Mouse (Mus musculus): ENCODE results near the gene Lhx2. TPM values are rescaled to one million over a fixed set of nuclear protein-coding genes. Genes with fewer than 3 reads are reported as not detected.

Lhx2 gene
- polyA plus RNA-seq, 1 experiment from 2014 or later, result 37.1 TPM

- no peak for ATAC-seq
- H3K27me3 ChIP-seq (ENCODE audit: control insufficient read depth, insufficient read depth, low read depth, low read length), result no peaks in the 10 kb centered on the region
Observed at GRCm38 (mm10) chr2:38404007-38404596, 65.0 kb downstream of the Lhx2 start.

DNA sequence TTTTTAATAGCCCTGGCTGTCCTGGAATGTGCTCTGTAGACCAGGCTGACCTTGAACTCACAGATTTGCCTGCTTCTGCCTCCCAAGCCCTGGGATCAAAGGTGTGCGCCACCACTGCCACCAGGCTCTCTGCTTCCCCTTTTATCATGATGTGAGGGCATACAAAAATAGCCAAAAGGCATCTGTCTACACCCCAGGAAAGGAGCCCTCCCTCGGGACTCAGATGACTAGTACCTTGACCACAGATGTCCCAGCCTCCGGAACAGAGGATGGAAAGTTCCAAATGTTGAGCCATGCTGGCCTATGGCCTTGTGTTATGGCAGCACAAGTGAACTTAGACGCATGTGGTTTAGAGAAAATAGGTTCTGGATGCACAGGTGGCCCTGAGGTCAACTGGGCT is 66.3 kb downstream of the Lhx2 start:
- ATAC-seq, result no peak
- 87% methylated on average over 4 of the region's 4 CpGs for WGBS
- no peaks in the 10 kb centered on the region for H3K4me1 ChIP-seq (ENCODE audit: control insufficient read depth, insufficient read depth, low read length)
- H3K27me3 ChIP-seq (ENCODE audit: control insufficient read depth, insufficient read depth, low read depth, low read length), result no peaks in the 10 kb centered on the region
- no peak overlapping the region for H3K4me2 ChIP-seq (ENCODE audit: low read length)
- no peak overlapping the region for H3K27ac ChIP-seq (ENCODE audit: low read length)
- H3K4me3 ChIP-seq (ENCODE audit: low read depth, low read length), result no peak overlapping the region
- no peak overlapping the region for H3K9ac ChIP-seq (ENCODE audit: low read depth, low read length)
- H3K9me3 ChIP-seq (replicated peaks; ENCODE audit: control insufficient read depth, low read length, poor library complexity, severe bottlenecking), result no peaks in the 10 kb centered on the region
- H3K36me3 ChIP-seq (ENCODE audit: control insufficient read depth, insufficient read depth, low read length), result no peaks in the 10 kb centered on the region

More at GRCm38 (mm10) chr2:38404007-38404596, 65.0 kb downstream of the Lhx2 start:
- no peak overlapping the region for H3K4me3 ChIP-seq (ENCODE audit: low read depth, low read length)
- H3K4me2 ChIP-seq (ENCODE audit: low read length), result no peak overlapping the region
- H3K9me3 ChIP-seq (replicated peaks; ENCODE audit: control insufficient read depth, low read length, poor library complexity, severe bottlenecking), result no peaks in the 10 kb centered on the region
- H3K27ac ChIP-seq (ENCODE audit: low read length), result no peak overlapping the region
- no peaks in the 10 kb centered on the region for H3K4me1 ChIP-seq (ENCODE audit: control insufficient read depth, insufficient read depth, low read length)
- H3K36me3 ChIP-seq (ENCODE audit: control insufficient read depth, insufficient read depth, low read length), result no peaks in the 10 kb centered on the region
- 40% methylated on average over 10 of the region's 10 CpGs for WGBS
- no peak overlapping the region for H3K9ac ChIP-seq (ENCODE audit: low read depth, low read length)

DNA sequence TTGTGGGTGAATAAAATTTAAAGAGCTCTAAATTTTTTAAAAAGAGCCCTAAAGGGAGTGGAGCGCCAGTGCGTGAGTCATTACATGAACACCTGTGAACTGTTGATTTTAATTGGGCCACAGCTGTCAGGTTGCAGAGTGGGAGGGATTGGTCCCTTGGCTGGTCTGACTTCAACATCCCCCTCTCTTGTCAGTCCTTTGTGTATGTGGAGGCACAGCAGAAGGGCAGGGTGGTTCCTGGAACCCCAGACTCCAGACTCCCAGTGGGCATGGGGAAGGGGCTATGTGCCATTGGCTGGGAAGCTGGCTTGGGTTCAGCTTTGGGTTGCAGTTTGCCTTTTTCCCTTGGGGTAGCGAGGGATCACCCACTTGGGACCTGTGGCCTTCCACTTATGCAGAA is 70.2 kb downstream of the Lhx2 start:
- WGBS, result 84% methylated on average over 3 of the region's 3 CpGs
- H3K36me3 ChIP-seq (ENCODE audit: control insufficient read depth, insufficient read depth, low read length), result no peaks in the 10 kb centered on the region
- no peaks in the 10 kb centered on the region for H3K27me3 ChIP-seq (ENCODE audit: control insufficient read depth, insufficient read depth, low read depth, low read length)
- no peak overlapping the region for H3K27ac ChIP-seq (ENCODE audit: low read length)
- H3K9ac ChIP-seq (ENCODE audit: low read depth, low read length), result no peak overlapping the region
- H3K4me1 ChIP-seq (ENCODE audit: control insufficient read depth, insufficient read depth, low read length), result 0 out of 2 replicates have a peak, but pooled peaks cover 2% of the 10 kb centered on the region
- H3K4me3 ChIP-seq (ENCODE audit: low read depth, low read length), result no peak overlapping the region
- H3K9me3 ChIP-seq (replicated peaks; ENCODE audit: control insufficient read depth, low read length, poor library complexity, severe bottlenecking), result no peaks in the 10 kb centered on the region
- H3K4me2 ChIP-seq (ENCODE audit: low read length), result no peak overlapping the region
- ATAC-seq, result no peak

DNA sequence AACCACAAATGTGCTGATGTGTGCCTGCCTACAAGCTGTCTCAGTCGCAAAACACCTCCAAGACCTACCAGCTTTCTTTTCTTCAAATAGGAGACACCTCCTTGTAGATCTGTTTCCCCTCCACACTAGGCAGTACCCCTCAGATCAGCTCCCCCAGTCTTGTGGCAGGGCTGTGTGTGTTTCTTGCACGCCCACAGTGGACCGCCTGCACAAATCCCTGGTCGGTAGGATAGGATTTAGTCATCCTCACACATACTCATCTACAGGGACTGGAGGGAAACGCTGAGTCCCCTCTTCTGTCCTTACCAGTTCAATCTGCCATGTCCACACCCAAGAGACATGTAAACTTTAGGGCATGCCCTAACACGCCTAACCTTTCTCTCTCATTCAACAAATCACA is 71.1 kb downstream of the Lhx2 start:
- ATAC-seq, result no peak
- Histone ChIP-seq H3K27ac (ENCODE audit: low read length) (no peak overlapping the region), H3K9me3 (replicated peaks; ENCODE audit: control insufficient read depth, low read length, poor library complexity, severe bottlenecking) (no peaks in the 10 kb centered on the region), H3K9ac (ENCODE audit: low read depth, low read length) (no peak overlapping the region), H3K4me1 (ENCODE audit: control insufficient read depth, insufficient read depth, low read length) (0 out of 2 replicates have a peak, but pooled peaks cover 2% of the 10 kb centered on the region), H3K36me3 (ENCODE audit: control insufficient read depth, insufficient read depth, low read length) (no peaks in the 10 kb centered on the region), H3K27me3 (ENCODE audit: control insufficient read depth, insufficient read depth, low read depth, low read length) (no peaks in the 10 kb centered on the region), H3K4me2 (ENCODE audit: low read length) (no peak overlapping the region), H3K4me3 (ENCODE audit: low read depth, low read length) (no peak overlapping the region)
- 87% methylated on average over 6 of the region's 6 CpGs for WGBS

DNA sequence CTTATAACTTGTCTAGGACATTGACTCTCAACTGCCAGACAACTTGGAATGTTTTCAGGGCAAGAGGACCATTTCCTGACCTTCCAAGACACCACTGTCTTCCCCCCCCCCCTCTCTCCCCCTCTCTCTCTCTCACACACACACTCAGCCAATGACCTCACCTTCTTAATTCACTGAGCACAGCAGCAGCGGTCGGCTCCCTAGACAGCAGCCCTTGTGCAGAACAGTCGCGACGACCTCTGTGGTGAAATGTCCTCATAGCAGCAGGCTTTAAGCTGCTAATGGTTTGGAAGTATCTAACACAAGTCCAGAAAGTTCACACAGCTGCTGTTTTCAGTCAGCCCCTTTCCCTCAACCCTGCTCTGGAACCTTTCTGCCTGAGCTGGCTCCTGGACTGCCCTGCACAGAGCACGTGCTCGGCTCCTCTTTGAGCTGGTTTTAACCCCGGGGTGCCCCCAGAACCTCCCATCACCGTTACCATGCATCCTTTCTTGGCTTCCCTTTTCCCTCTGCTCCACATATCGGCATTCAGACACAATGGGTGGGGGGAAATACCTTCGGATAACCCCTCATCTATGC is 73.6 kb downstream of the Lhx2 start:
- no peak overlapping the region for H3K9ac ChIP-seq (ENCODE audit: low read depth, low read length)
- no peaks in the 10 kb centered on the region for H3K36me3 ChIP-seq (ENCODE audit: control insufficient read depth, insufficient read depth, low read length)
- WGBS, result 14% methylated on average over 11 of the region's 11 CpGs
- no peaks in the 10 kb centered on the region for H3K9me3 ChIP-seq (replicated peaks; ENCODE audit: control insufficient read depth, low read length, poor library complexity, severe bottlenecking)
- H3K4me1 ChIP-seq (ENCODE audit: control insufficient read depth, insufficient read depth, low read length), result 0 out of 2 replicates have a peak, but pooled peaks cover 2% of the 10 kb centered on the region
- no peak overlapping the region for H3K27ac ChIP-seq (ENCODE audit: low read length)
- H3K4me3 ChIP-seq (ENCODE audit: low read depth, low read length), result no peak overlapping the region
- H3K4me2 ChIP-seq (ENCODE audit: low read length), result no peak overlapping the region
- ATAC-seq, result no peak
- H3K27me3 ChIP-seq (ENCODE audit: control insufficient read depth, insufficient read depth, low read depth, low read length), result no peaks in the 10 kb centered on the region

- Histone ChIP-seq H3K36me3 (ENCODE audit: control insufficient read depth, insufficient read depth, low read length) (no peaks in the 10 kb centered on the region), H3K4me2 (ENCODE audit: low read length) (no peak overlapping the region), H3K9me3 (replicated peaks; ENCODE audit: control insufficient read depth, low read length, poor library complexity, severe bottlenecking) (no peaks in the 10 kb centered on the region), H3K27ac (ENCODE audit: low read length) (no peak overlapping the region), H3K4me1 (ENCODE audit: control insufficient read depth, insufficient read depth, low read length) (no peaks in the 10 kb centered on the region), H3K4me3 (ENCODE audit: low read depth, low read length) (no peak overlapping the region), H3K27me3 (ENCODE audit: control insufficient read depth, insufficient read depth, low read depth, low read length) (no peaks in the 10 kb centered on the region), H3K9ac (ENCODE audit: low read depth, low read length) (no peak overlapping the region)
- no peak for ATAC-seq
- 23% methylated on average over 4 of the region's 4 CpGs for WGBS
Observed at GRCm38 (mm10) chr2:38417970-38418369, 78.9 kb downstream of the Lhx2 start.

Other genes with a start within 250 kb of the Lhx2 start
- gene Dennd1a, start 51.9 kb upstream of the Lhx2 start, polyA plus RNA-seq (2015; fragmentation: Nextera tagmentation; extraction: Ambion mirVana), result 18.9 and 21.7 TPM in 2 replicates
- gene Nek6, start 172.4 kb downstream of the Lhx2 start, polyA plus RNA-seq (2015; fragmentation: Nextera tagmentation; extraction: Ambion mirVana), result 52.3 and 56.8 TPM in 2 replicates